Mouse (Mus musculus): ENCODE measurements around the gene Tceal7. TPM values are rescaled to one million over a fixed set of nuclear protein-coding genes. Genes with fewer than 3 reads are reported as not detected.
"Not testable (repeated sequence)": the region's sequence is repeated elsewhere in the genome, so short reads cannot be mapped to it uniquely, and the experiment has no call there.

Gene Tceal7
- polyA plus RNA-seq, 1 experiment from 2014 or later, result 0.90 TPM

DNA sequence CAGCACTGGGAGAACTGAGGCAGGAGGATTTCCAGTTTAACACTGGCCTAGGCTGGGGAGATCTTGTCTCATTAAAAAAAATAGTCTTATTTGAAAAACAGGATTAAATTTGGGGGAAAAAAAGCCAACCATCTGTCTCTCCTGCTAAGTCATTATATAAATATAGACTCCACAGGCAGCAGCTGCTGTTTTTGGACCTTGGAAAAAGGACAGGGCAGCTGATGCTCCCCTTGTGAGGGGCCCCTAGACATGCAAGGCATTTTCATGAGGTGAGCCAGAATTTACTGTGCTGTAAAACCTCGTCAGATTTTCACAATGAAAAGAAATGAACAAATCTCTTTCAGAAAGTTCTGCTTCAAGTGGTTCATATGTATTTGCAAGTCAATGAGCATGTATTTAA lies 1.7 kb downstream of the Tceal7 start:
- H3K27ac ChIP-seq, result no peak overlapping the region
- no CpG with 5 or more reads among the region's 1 CpGs for WGBS (ENCODE audit: missing documents)
- H3K36me3 ChIP-seq (ENCODE audit: inconsistent target), result no peaks in the 10 kb centered on the region
- H3K79me2 ChIP-seq (ENCODE audit: inconsistent target), result no peaks in the 10 kb centered on the region
- no peak overlapping the region for H3K4me3 ChIP-seq (ENCODE audit: inconsistent target)

DNA sequence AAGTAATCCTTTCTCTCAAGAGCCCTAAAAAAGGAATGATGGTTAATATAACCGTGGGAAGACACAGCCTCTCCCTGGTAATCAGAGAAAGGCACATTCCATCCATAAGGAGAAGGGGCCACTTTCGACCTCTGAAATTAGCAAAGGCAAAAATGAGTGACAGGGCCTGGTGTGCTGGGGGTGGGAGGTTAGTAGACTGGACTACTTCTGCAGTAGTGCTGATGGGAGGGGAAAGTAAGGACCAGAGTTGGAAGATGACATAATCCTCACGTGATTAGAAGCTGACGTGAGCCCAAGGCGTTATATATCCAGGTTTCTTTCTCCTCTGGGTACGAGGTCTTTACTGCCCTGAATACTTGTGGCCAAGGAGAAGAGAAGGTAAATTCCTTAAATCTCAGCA lies 9.1 kb downstream of the Tceal7 start:
- Histone ChIP-seq H3K4me3 (ENCODE audit: inconsistent target) (no peak overlapping the region), H3K36me3 (ENCODE audit: inconsistent target) (no peaks in the 10 kb centered on the region), H3K79me2 (ENCODE audit: inconsistent target) (no peaks in the 10 kb centered on the region), H3K27ac (no peak overlapping the region)
- WGBS (ENCODE audit: missing documents), result 89% methylated on average over 6 of the region's 6 CpGs

DNA sequence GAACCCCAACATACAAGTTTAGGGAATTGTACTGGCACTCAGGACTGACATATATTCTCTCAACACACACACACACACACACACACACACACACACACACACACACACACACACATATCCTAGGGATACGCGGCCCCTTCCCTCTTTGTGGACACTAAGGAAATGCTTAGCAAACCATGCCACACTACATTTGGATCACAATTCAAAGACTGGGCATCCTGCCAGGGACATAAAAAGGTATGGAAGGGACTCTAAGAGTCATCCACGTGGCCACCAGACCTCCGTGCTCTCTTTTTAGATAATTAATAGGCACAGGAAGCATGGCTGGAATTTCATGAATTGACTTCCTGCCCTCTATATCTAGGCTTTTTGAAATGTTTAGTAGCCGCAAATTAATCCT lies 13.2 kb downstream of the Tceal7 start:
- no peak overlapping the region for H3K27ac ChIP-seq
- WGBS (ENCODE audit: missing documents), result 77% methylated on average over 3 of the region's 5 CpGs

DNA sequence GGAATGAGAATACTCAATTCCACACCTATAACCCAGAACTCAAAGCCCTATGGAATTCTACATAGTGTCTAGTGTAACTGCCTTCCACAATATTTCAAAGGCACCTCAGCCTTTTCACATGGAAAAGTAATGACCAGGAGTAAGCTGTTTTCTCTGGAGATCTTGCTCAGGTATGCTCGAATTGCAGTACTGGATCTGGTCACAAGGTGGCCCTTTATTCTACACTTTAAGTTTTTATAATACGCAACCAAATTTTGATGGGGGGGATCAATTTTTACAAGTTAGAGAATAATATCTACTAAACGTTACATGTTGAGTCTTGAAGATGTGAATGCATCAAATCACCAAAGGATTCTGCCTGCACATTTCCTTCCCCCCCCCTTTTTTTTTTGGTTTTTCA lies 23.5 kb downstream of the Tceal7 start:
- 57% methylated on average over 3 of the region's 3 CpGs for WGBS (ENCODE audit: missing documents)
- H3K27ac ChIP-seq, result no peak overlapping the region
- no peaks in the 10 kb centered on the region for H3K36me3 ChIP-seq (ENCODE audit: inconsistent target)
- H3K79me2 ChIP-seq (ENCODE audit: inconsistent target), result no peaks in the 10 kb centered on the region
- no peak overlapping the region for H3K4me3 ChIP-seq (ENCODE audit: inconsistent target)

More for the DNA sequence above, 13.2 kb downstream of the Tceal7 start:
- no peak overlapping the region for H3K4me3 ChIP-seq (ENCODE audit: inconsistent target)
- no peaks in the 10 kb centered on the region for H3K36me3 ChIP-seq (ENCODE audit: inconsistent target)
- H3K79me2 ChIP-seq (ENCODE audit: inconsistent target), result no peaks in the 10 kb centered on the region

DNA sequence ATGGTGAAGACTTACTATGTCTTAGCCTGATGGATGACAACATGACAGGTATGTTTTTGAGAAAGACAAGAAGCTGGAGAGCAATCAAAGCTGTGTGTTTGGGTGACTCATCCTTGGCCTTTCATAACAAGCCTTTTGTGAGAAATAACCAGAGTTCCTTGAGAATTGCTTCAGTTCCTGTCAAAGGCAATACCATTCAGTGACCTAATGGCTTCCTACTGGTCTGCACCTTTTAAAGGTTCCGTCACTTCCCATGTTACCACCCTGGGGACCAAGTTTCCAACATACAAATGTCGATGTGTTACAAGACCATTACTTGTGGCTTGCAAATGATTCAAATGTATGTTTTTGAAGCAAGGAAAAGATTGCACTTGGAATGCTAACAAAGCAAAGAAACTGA lies 28.6 kb downstream of the Tceal7 start:
- no peaks in the 10 kb centered on the region for H3K36me3 ChIP-seq (ENCODE audit: inconsistent target)
- no peak overlapping the region for H3K4me3 ChIP-seq (ENCODE audit: inconsistent target)
- 75% methylated on average over 2 of the region's 2 CpGs for WGBS (ENCODE audit: missing documents)

DNA sequence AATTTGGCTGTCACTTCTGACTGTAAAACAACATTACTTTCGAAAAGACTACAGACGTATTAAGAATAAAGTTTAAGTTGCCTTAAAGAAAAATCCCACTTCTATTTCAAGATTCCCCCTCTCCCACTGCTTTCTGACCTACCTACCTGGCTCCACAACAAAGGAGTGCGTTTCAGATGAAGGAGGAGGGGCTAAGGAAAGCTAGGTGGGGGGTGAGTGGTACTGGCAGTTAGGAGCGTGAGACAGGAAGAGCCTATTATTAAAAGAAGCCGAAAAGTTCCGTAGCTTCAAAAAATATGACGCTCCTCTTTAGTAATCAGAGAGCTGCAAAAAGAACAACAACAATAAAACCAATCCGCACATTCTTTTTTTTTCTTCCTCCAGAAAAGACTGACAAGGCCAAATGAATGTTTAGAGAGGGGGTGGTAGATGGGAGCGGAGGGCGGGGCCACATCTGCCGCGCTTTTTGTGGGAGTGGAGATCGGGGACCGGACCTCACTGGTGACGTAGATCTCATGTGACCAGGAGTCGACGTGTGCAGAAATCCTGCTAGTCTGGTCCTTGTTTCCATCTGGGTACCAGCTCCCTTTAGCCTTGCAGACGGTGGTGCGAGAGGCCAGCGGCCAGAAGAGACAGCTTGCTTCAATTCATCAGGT lies 30.1 kb downstream of the Tceal7 start, which contains the start of gene Tceal9:
Tceal9 (plus strand) TSS at position 506 of the 656 bp plus-strand sequence.
- 26% methylated on average over 20 of the region's 20 CpGs for WGBS (ENCODE audit: missing documents)
- Histone ChIP-seq H3K4me3 (ENCODE audit: inconsistent target) (peak within 1 kb of the TSS; percentile 70), H3K36me3 (ENCODE audit: inconsistent target) (no peaks in the 10 kb centered on the region), H3K27ac (peak within 1 kb of the TSS; percentile 65), H3K79me2 (ENCODE audit: inconsistent target) (peaks cover 6% of the 10 kb centered on the region; the same call in 1 of the 2 replicates)

More for the DNA sequence above, 28.6 kb downstream of the Tceal7 start:
- peaks cover 6% of the 10 kb centered on the region; the same call in 1 of the 2 replicates for H3K79me2 ChIP-seq (ENCODE audit: inconsistent target)
- no peak overlapping the region for H3K27ac ChIP-seq

DNA sequence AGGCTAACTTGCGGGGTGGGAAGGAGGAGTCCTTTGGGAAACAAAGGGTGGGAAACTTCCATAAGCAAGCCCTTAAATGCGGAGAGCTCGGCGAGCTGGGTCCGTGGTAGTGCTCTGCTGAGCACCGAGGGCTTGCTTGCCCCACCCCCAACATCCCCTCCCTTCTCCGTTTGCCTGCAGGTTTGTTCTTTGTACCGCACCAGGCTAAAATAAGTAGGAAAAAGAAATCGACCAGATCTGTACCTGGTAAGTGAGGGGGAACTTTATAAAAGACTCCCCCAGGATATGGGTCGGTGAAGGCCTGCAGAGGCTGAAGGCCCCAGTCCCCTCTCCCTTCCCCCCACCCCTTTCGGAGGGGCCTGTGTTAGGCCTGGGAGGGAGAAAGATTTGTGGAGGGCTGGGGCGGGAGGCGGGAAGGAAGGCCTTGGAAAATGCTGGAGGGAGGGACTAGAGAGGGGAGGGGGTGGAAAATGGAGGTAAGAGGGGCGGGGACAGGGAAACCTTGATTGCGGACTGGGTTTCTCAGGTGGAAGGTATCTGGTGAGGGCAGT lies 31.0 kb downstream of the Tceal7 start:
- WGBS (ENCODE audit: missing documents), result 30% methylated on average over 15 of the region's 15 CpGs
- Histone ChIP-seq H3K36me3 (ENCODE audit: inconsistent target) (no peaks in the 10 kb centered on the region), H3K27ac (peak overlapping the region; percentile 65), H3K4me3 (ENCODE audit: inconsistent target) (peak overlapping the region; percentile 70), H3K79me2 (ENCODE audit: inconsistent target) (peaks cover 6% of the 10 kb centered on the region; the same call in 1 of the 2 replicates)

DNA sequence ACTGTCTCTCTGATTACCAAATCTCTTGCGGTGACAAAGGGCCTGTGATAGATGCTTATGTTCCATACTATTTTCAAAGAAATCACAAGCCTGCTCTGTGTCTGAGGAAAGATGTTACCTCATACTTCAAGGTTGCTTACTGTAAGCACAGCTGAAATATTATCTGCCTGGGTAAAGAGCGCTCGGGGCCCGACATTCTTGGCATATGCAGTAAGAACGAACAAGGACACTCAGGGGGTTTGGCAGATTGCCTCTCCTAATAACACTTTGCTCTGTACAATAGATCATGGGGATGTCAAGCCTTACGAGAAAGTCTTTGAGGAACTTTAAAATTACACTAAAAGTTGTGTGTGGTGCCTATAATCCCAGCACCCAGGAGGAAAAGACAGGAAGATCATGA lies 34.2 kb downstream of the Tceal7 start:
- no peak overlapping the region for H3K27ac ChIP-seq
- H3K79me2 ChIP-seq (ENCODE audit: inconsistent target), result peaks cover 6% of the 10 kb centered on the region; the same call in 1 of the 2 replicates
- WGBS (ENCODE audit: missing documents), result 90% methylated on average over 6 of the region's 6 CpGs
- no peak overlapping the region for H3K4me3 ChIP-seq (ENCODE audit: inconsistent target)
- no peaks in the 10 kb centered on the region for H3K36me3 ChIP-seq (ENCODE audit: inconsistent target)

DNA sequence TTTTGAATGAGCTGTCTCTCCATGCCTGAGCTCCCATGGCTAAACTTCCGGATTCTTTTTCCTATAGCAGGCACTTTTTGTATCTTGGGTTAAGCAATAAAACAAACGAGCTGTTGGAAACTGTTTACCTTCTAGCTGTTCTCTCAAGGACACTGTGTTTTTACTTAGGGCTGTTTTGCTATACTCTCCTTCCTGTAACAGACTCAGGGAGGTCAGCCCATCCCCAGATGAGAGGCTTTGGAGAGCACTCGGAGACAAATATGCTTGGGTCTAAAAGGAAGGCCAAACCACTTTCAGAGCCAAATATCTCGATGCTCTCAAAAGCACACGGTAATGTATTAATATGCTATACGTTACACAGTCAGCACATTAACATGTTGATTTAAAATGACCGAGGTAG lies 35.1 kb downstream of the Tceal7 start:
- Histone ChIP-seq H3K36me3 (ENCODE audit: inconsistent target) (no peaks in the 10 kb centered on the region), H3K27ac (no peak overlapping the region), H3K4me3 (ENCODE audit: inconsistent target) (no peak overlapping the region), H3K79me2 (ENCODE audit: inconsistent target) (peaks cover 6% of the 10 kb centered on the region; the same call in 1 of the 2 replicates)
- WGBS (ENCODE audit: missing documents), result 87% methylated on average over 7 of the region's 7 CpGs

DNA sequence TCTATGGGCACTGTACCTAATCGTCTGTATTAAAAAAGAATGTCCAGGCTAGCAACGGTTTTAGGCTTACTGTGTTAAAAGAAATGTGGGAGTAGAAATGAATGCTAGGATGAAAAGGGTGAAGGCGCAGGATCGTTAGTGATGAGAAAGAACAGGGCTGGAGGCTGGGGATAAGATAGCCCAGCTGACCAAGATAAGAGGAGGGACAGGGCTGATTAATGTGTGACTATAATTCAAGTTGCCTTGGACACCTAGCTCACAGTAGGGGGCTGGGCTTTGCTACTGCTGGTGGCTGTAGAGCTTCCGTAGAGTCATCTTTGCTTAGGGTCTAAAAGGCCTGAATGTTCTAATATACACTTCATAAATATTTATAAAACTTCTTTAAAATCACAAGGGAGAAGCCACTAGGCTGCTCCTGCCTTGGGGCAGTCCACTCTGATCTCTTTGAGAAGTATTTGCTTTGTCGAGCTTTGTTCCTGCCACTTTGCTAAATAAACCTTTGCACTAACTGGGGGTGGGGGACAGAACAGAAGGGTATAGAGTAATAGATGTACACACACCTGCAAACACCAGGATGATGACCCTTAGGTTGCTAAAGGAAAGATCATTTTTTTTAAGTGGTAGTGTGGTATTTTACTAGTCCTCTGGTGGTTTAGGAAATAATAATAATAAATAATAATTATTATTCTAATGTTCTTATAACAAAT lies 37.6 kb downstream of the Tceal7 start:
- H3K4me3 ChIP-seq (ENCODE audit: inconsistent target), result no peak overlapping the region
- H3K36me3 ChIP-seq (ENCODE audit: inconsistent target), result no peaks in the 10 kb centered on the region
- 83% methylated on average over 6 of the region's 6 CpGs for WGBS (ENCODE audit: missing documents)
- H3K27ac ChIP-seq, result no peak overlapping the region
- H3K79me2 ChIP-seq (ENCODE audit: inconsistent target), result no peaks in the 10 kb centered on the region

DNA sequence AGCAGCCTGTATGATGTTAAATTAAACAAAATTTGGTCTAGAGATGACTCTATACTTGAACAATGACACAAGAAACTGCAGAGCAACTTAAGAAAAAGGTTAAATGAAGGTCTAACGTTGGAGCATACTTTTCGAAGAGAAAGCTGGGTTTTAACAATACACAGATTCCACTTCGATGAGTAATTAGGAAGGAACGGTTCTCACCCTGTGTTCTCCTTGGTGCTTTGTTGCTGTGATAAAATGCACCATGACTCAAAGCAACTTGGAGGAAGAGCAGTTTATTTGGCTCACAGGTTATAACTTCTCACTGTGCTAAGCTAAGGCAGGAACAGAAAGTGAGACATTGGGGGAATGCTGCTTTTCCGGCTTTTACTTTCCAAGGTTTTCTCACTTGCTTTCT lies 53.1 kb downstream of the Tceal7 start:
- 64% methylated on average over 5 of the region's 5 CpGs for WGBS (ENCODE audit: missing documents)
- Histone ChIP-seq H3K36me3 (ENCODE audit: inconsistent target) (no peaks in the 10 kb centered on the region), H3K27ac (no peak overlapping the region), H3K4me3 (ENCODE audit: inconsistent target) (no peak overlapping the region), H3K79me2 (ENCODE audit: inconsistent target) (no peaks in the 10 kb centered on the region)

DNA sequence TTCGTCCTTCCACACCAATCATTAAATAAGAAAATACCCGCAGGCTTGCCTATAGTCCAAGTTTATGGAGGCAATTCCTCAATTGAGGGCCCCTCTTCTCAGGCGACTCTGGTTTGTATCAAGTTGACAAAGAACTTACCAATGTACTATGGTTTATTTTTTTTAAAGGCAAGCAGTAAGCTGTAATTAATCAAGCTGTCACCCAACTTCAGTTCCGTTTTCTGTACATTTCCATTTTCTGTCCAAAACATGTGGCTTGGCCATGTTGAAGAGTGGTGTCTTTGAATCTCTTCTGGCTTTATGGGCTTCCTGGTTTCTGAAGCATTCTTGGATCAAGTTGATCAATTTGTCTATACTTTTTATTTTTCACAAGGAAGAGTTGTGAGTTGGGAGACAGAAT lies 53.6 kb downstream of the Tceal7 start:
- H3K27ac ChIP-seq, result no peak overlapping the region
- H3K79me2 ChIP-seq (ENCODE audit: inconsistent target), result no peaks in the 10 kb centered on the region
- no peaks in the 10 kb centered on the region for H3K36me3 ChIP-seq (ENCODE audit: inconsistent target)
- H3K4me3 ChIP-seq (ENCODE audit: inconsistent target), result no peak overlapping the region
- 45% methylated on average over 3 of the region's 4 CpGs for WGBS (ENCODE audit: missing documents)

DNA sequence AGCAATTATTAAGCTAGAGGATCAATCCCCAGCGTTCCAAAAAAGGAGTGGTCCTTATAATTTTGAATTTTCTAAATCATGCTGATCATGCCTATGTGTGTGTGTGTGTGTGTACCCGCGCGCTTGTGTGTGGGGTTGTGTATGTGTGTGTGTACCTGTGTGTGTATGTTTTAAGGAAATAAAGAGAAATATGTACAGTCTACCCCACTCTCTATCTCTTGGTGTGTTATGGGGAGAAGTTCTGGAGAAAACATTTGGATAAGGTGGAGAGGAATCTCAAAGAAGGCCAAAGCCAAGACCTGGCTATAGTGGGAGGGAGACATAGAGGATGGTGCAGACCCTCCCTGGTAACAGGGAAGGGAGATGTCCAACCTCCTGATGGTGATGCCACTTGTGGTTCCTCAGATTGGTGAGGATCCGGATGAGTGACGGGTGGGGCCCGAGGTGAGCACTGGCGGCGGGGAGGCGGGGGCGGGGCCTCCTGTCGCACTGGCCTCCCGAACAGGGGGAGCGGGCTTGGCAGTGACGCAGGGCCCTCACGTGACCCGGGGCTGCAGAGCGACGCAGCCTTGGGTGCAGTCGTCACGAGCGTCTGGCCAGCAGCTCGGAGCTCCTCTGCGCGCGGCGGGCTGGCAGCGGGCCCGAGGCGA lies 55.3 kb downstream of the Tceal7 start, which contains the start of gene Bex3:
Bex3 (plus strand) TSS at position 511 of the 650 bp plus-strand sequence.
- H3K36me3 ChIP-seq (ENCODE audit: inconsistent target); H3K27ac ChIP-seq; H3K79me2 ChIP-seq (ENCODE audit: inconsistent target): not testable (repeated sequence)
- 82% methylated on average over 4 of the region's 30 CpGs for WGBS (ENCODE audit: missing documents)
- peak within 1 kb of the TSS; percentile 22 for H3K4me3 ChIP-seq (ENCODE audit: inconsistent target)

DNA sequence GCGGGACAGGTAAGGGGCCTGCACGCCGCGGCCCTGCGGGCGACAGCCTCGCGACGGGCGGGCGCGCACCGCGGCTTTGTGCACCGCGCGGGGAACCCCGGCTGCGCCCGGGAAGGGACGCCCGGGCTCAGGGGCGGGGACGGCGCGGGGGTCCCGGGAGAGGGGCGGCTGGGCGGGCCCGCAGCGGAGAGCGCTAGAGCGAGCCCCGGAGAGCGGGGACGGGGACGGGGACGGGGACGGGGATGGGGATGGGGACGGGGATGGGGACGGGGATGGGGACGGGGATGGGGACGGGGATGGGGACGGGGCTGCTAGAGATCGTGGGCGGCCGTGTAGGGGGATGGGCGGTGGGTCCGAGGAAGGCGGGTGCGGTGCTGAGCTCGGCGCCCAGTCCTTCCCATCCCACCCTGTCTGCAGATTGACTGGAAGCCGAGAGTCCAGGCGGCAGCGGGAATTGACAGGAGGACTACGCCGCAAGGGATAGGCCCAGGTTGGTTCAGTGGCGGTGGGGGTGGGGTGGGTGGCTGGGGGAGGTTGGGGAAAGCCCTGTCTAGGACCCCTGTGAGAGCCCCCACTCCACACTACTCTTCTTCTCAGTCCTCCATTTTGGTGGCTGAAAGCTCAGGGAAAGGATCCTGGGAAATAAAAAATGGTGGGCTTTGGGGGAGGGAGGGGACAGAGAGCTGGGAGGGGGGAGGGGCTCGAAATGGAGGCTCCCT lies 56.0 kb downstream of the Tceal7 start:
- H3K27ac ChIP-seq; H3K36me3 ChIP-seq (ENCODE audit: inconsistent target); H3K79me2 ChIP-seq (ENCODE audit: inconsistent target): not testable (repeated sequence)
- H3K4me3 ChIP-seq (ENCODE audit: inconsistent target), result peak overlapping the region; percentile 22
- 20% methylated on average over 13 of the region's 60 CpGs for WGBS (ENCODE audit: missing documents)
